Mouse (Mus musculus): ENCODE data around the gene Paxbp1.

Gene Paxbp1

GRCm38 (mm10) chr16:90997822-90998221 lies 46.5 kb downstream of the Paxbp1 start:
- DNase-seq (ENCODE audit: low spot score in 2 of 2), result no peak

GRCm38 (mm10) chr16:90996327-90997243 lies 47.8 kb downstream of the Paxbp1 start:
- DNase-seq (ENCODE audit: low spot score in 2 of 2), result no peak

- DNase-seq (ENCODE audit: low spot score in 2 of 2), result no peak
Measured at GRCm38 (mm10) chr16:90995498-90995897, 48.8 kb downstream of the Paxbp1 start.

- no peak for DNase-seq (ENCODE audit: low spot score in 2 of 2)
Measured at GRCm38 (mm10) chr16:90995023-90995422, 49.3 kb downstream of the Paxbp1 start.

- DNase-seq (ENCODE audit: low spot score in 2 of 2), result no peak
Measured at GRCm38 (mm10) chr16:90989162-90989561, 55.2 kb downstream of the Paxbp1 start.

- no peak for DNase-seq (ENCODE audit: low spot score in 2 of 2)
Measured at GRCm38 (mm10) chr16:90988665-90989064, 55.7 kb downstream of the Paxbp1 start.

GRCm38 (mm10) chr16:90988039-90988438 lies 56.3 kb downstream of the Paxbp1 start:
- no peak for DNase-seq (ENCODE audit: low spot score in 2 of 2)

- no peak for DNase-seq (ENCODE audit: low spot score in 2 of 2)
Measured at GRCm38 (mm10) chr16:90971004-90971403, 73.3 kb downstream of the Paxbp1 start.

- DNase-seq (ENCODE audit: low spot score in 2 of 2), result no peak
Measured at GRCm38 (mm10) chr16:90966241-90966640, 78.1 kb downstream of the Paxbp1 start.

GRCm38 (mm10) chr16:90964302-90964701 lies 80.0 kb downstream of the Paxbp1 start:
- DNase-seq (ENCODE audit: low spot score in 2 of 2), result no peak

All from frontal cortex, postnatal 14 days (tissue).